Mouse (Mus musculus): ENCODE measurements around the gene Lrrc41.

GRCm38 (mm10) chr4:116070116-116070515, 5.0 kb upstream of the Lrrc41 start:
- TF ChIP-seq POLR2A (IDR thresholded peaks at IDR 0.05; ENCODE audit: insufficient read depth, low read depth, low read length) (no peak), CTCF (IDR thresholded peaks at IDR 0.05) (no peak)
